Mouse (Mus musculus) liver, embryonic 12.5 days (tissue): ENCODE results near the gene Rnd1. TPM values are rescaled to one million over a fixed set of nuclear protein-coding genes. Genes with fewer than 3 reads are reported as not detected.

Source experiments
- ATAC-seq: fragments of 200-750 bp; cut with Nextera tagmentation; 2 replicates; pipeline ENCODE4 v1.8.0; 2017; ENCODE audit warnings: moderate number of reproducible peaks, mild to moderate bottlenecking, moderate library complexity
- H3K27ac ChIP-seq: fragments of 300-500 bp; sonication (generic); 2 replicates; pipeline ENCODE4 v1.5.1; 2016; ENCODE audit warnings: mild to moderate bottlenecking
- H3K27me3 ChIP-seq: fragments of 300-500 bp; sonication (generic); replicated peaks from 2 replicates; pipeline ENCODE4 v1.6.1; 2016; ENCODE audit warnings: mild to moderate bottlenecking, moderate library complexity
- H3K36me3 ChIP-seq: fragments of 300-500 bp; sonication (generic); 2 replicates; pipeline ENCODE4 v1.6.1; 2016; ENCODE audit warnings: mild to moderate bottlenecking, moderate library complexity
- H3K4me1 ChIP-seq: fragments of 300-500 bp; sonication (generic); 2 replicates; pipeline ENCODE4 v1.6.1; 2016
- H3K4me2 ChIP-seq: fragments of 300-500 bp; sonication (generic); 2 replicates; pipeline ENCODE4 v1.6.1; 2016; ENCODE audit warnings: mild to moderate bottlenecking, moderate library complexity
- H3K4me3 ChIP-seq: fragments of 300-500 bp; sonication (generic); 2 replicates; pipeline ENCODE4 v1.5.1; 2016; ENCODE audit warnings: mild to moderate bottlenecking, moderate library complexity
- H3K9ac ChIP-seq: fragments of 300-500 bp; sonication (generic); 2 replicates; pipeline ENCODE4 v1.6.1; 2016; ENCODE audit warnings: mild to moderate bottlenecking, moderate library complexity
- H3K9me3 ChIP-seq: fragments of 300-500 bp; sonication (generic); replicated peaks from 2 replicates; pipeline ENCODE4 v1.6.1; 2016; ENCODE audit warnings: mild to moderate bottlenecking, moderate library complexity
- WGBS: fragments of 180-500 bp; shearing (Covaris S2); methylation state at CpG from one replicate; pipeline ENCODE4 v1.1.7; 2016; ENCODE audit not compliant: insufficient replicate concordance; 5-methylcytosine and 5-hydroxymethylcytosine counted together
- polyA plus RNA-seq: library from polyadenylated mRNA; unstranded; fragments of >200 nt; fragmentation: Nextera tagmentation; extraction: Ambion mirVana; gene quantifications from 2 replicates; pipeline ENCODE4 v1.2.1, GENCODE M21; 2016

Rnd1 gene
- polyA plus RNA-seq, 1 experiment from 2014 or later: 0.50 TPM

DNA sequence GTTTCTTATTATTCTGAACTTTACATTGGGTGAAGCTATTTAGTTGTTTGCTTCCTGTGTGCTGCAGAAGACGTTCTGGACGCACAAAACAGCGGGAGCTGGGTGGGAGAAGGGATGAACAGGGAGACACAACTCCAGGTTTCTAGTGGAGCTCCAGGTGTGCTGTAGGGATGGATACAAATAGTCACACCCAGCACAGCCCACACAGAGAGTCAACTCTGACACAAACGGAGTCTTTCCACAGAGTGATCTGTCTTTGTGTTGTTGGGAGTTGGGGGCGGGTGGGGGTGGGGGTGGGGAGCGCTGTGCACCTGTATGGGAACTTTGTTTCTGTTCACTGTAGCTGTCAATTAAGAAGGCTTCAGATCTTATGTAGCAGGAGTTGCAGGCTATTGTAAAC lies 54.5 kb downstream of the Rnd1 start:
- H3K27me3 ChIP-seq: peaks cover 91% of the 10 kb centered on the region
- H3K27ac ChIP-seq: no peak overlapping the region
- WGBS: 24% methylated on average over 6 of the region's 6 CpGs
- H3K36me3 ChIP-seq: no peaks in the 10 kb centered on the region
- 0 out of 2 replicates have a peak, but pooled peaks cover 4% of the 10 kb centered on the region for H3K9me3 ChIP-seq
- H3K4me2 ChIP-seq: no peak overlapping the region
- no peak for ATAC-seq
- H3K9ac ChIP-seq: no peak overlapping the region
- no peak overlapping the region for H3K4me3 ChIP-seq
- H3K4me1 ChIP-seq: no peaks in the 10 kb centered on the region

DNA sequence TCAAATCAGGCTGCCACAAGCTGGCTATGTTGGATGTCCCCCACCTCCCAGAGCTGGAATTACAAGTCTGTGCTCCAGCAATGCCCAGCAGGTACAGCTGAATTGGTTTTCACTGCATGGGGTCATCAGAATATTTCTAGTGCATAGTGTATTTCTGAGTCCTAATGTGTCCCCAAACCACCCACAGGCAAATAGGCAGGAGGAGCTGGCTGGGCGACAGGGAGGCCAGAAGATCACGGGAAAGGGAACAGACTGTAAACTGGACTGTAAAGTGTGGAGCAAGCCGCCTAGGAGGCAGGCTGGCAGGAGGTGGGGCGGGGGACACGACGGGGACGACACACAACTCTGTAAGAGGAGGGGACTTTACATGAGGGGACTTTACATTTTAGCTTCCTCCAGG lies 55.1 kb downstream of the Rnd1 start:
- 9% methylated on average over 7 of the region's 7 CpGs for WGBS
- ATAC-seq: no peak
- Histone ChIP-seq H3K9me3 (0 out of 2 replicates have a peak, but pooled peaks cover 4% of the 10 kb centered on the region), H3K4me3 (no peak overlapping the region), H3K4me1 (0 out of 2 replicates have a peak, but pooled peaks cover 3% of the 10 kb centered on the region), H3K36me3 (no peaks in the 10 kb centered on the region), H3K27ac (no peak overlapping the region), H3K4me2 (no peak overlapping the region), H3K27me3 (peaks cover 85% of the 10 kb centered on the region), H3K9ac (no peak overlapping the region)

DNA sequence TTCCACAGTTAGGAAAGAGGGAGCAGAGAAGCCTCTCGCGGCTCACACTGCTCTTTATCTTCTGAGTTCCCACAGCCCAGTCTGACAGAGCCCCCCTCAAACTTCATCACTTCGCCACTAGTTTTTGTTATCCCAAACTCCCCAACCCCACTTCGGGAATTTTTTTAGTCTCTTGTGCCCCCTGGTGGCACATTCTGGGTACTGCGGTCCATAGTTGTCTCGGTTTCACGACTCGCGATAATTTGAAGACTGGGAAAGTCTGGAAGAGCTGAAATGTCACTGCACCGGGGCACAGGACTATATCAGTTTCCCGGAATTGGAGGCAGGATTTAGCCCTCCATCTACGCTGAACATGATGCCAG lies 60.1 kb downstream of the Rnd1 start:
- no peak overlapping the region for H3K27ac ChIP-seq
- peak; percentile 38; the same call in 1 of the 2 replicates for ATAC-seq
- H3K9ac ChIP-seq: no peak overlapping the region

DNA sequence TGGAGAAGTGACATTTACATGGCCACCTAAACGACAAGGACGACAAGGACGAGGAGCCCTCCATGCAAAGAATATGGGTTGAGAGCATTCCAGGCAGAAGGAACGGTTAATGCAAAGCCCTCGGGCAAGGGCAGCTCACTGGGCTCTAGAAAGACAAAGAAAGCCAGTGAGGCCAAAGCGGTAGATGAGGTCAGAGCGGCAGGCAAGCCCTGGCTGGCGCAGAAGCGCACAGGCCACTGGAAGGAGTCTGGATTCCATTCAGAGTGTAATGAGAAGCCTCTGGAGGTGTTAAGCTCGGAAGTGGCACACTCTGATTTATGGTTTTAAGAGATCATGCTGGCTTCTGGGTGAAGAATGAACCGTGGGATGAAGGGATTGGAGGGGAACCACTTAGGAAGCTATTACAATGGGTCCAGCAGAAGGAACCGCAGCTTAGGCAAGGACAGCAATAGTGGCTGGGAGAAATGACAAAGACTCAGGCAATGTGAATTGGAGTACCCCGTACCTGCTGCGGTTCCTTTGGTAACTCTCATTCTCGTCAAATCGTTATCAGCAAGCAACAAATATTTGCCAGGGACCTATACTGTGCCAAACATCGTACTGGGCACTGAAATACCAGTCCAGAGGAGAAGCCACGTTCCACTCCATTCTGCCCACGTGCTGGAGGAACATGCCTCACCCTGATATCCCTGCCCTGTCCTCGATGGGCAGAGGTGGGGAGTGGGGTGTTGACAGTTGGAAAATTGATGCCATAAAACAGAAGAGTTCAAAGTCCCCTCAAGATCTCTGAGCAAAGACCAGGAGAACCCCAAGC lies 60.7 kb downstream of the Rnd1 start:
- peaks cover 44% of the 10 kb centered on the region for H3K27me3 ChIP-seq
- peaks cover 6% of the 10 kb centered on the region; the same call in 1 of the 2 replicates for H3K4me1 ChIP-seq
- no peak overlapping the region for H3K9ac ChIP-seq
- no peaks in the 10 kb centered on the region for H3K9me3 ChIP-seq
- no peaks in the 10 kb centered on the region for H3K36me3 ChIP-seq
- H3K4me3 ChIP-seq: no peak overlapping the region
- peak; percentile 33; the same call in 1 of the 2 replicates for ATAC-seq
- H3K4me2 ChIP-seq: peak overlapping the region; percentile 49
- no peak overlapping the region for H3K27ac ChIP-seq
- WGBS: 46% methylated on average over 20 of the region's 20 CpGs

More for the DNA sequence above, 60.1 kb downstream of the Rnd1 start:
- Histone ChIP-seq H3K4me3 (no peak overlapping the region), H3K36me3 (no peaks in the 10 kb centered on the region), H3K4me1 (peaks cover 6% of the 10 kb centered on the region; the same call in 1 of the 2 replicates), H3K27me3 (peaks cover 48% of the 10 kb centered on the region), H3K9me3 (no peaks in the 10 kb centered on the region), H3K4me2 (peak overlapping the region; percentile 49)
- WGBS: 2% methylated on average over 12 of the region's 12 CpGs

DNA sequence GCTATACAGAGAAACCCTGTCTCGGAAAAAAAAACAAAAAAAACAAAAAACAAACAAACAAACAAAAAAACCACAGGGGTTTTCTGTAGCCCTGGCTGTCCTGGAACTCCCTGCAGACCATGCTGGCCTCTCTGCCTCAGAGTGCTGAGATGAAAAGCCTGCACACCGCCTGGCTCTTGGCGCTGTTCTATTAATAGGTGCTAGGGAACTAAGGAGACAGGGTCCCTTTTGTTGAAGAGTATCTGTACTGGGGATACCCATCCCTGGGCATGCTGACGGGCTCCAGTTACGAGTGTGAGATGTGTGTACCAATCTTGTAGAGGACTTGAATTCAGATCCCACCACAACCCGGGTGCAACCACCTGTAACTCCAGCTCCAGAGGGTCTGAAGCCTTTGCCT lies 61.5 kb downstream of the Rnd1 start:
- Histone ChIP-seq H3K27ac (no peak overlapping the region), H3K4me3 (no peak overlapping the region), H3K27me3 (peaks cover 37% of the 10 kb centered on the region), H3K36me3 (no peaks in the 10 kb centered on the region), H3K4me1 (peaks cover 6% of the 10 kb centered on the region; the same call in 1 of the 2 replicates), H3K9ac (no peak overlapping the region), H3K9me3 (no peaks in the 10 kb centered on the region), H3K4me2 (no peak overlapping the region)
- 63% methylated on average over 6 of the region's 6 CpGs for WGBS
- no peak for ATAC-seq

DNA sequence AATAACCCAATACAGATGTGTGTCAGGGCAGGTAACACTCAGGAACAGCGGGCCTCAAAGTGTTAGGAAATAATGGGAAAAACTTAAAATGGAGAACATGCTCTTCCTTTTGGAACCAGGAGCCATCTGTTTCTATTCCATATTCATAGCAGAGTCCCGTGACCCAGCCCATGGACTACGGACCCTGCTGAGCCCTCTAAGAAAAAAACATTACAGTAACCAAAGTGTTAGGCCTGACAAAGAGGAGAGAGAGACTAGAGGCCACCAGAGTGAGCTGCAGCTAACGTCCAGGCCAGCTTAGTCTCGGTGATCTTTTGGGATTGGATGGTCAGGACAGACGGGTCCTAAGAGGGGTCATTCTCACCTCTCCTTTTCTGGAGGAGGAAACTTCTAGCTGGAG lies 62.3 kb downstream of the Rnd1 start:
- no peak for ATAC-seq
- Histone ChIP-seq H3K4me1 (peaks cover 12% of the 10 kb centered on the region), H3K4me3 (no peak overlapping the region), H3K4me2 (no peak overlapping the region), H3K9ac (no peak overlapping the region), H3K9me3 (no peaks in the 10 kb centered on the region), H3K27ac (no peak overlapping the region), H3K36me3 (no peaks in the 10 kb centered on the region), H3K27me3 (peaks cover 34% of the 10 kb centered on the region)
- 69% methylated on average over 6 of the region's 6 CpGs for WGBS

DNA sequence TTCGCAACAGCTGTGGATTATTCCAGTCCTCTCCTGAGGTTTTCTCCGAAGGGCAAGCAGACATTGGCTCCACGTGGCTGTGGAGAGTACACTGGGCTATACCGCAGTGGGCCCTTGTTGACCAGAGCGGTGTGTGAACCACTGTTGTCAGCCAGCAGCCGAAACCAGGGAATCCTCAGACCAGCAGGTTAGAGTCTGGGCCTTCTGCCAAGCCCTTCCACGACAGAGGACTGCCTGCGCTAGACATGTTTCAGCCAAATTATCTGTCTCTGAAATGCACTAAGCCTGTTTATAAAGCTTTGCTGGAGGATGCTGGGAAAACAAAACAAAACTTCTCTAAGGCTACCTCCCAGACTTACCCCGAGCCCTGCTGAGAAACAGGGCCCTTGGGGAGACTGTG lies 62.7 kb downstream of the Rnd1 start:
- WGBS: 72% methylated on average over 9 of the region's 9 CpGs
- H3K4me1 ChIP-seq: peaks cover 16% of the 10 kb centered on the region
- no peak overlapping the region for H3K27ac ChIP-seq
- no peak overlapping the region for H3K9ac ChIP-seq
- no peak for ATAC-seq
- no peak overlapping the region for H3K4me3 ChIP-seq
- no peak overlapping the region for H3K4me2 ChIP-seq
- H3K36me3 ChIP-seq: no peaks in the 10 kb centered on the region
- no peaks in the 10 kb centered on the region for H3K9me3 ChIP-seq
- H3K27me3 ChIP-seq: peaks cover 34% of the 10 kb centered on the region

Other genes with a start within 250 kb of the Rnd1 start
- not detected in 2 replicates for gene Olfr282, start 246.2 kb downstream of the Rnd1 start, polyA plus RNA-seq
- gene Olfr281, start 224.9 kb downstream of the Rnd1 start, polyA plus RNA-seq: not detected in 2 replicates
- not detected in 2 replicates for gene OR5BS1P, start 207.6 kb downstream of the Rnd1 start, polyA plus RNA-seq
- gene Lalba, start 194.7 kb downstream of the Rnd1 start, polyA plus RNA-seq: not detected in 2 replicates
- gene Olfr279, start 185.1 kb downstream of the Rnd1 start, polyA plus RNA-seq: not detected in 2 replicates
- gene Kansl2, start 143.2 kb downstream of the Rnd1 start, polyA plus RNA-seq: 78.4 and 78.5 TPM in 2 replicates
- gene Ccnt1, start 106.5 kb downstream of the Rnd1 start, polyA plus RNA-seq: 34.4 and 35.5 TPM in 2 replicates
- gene 4930415O20Rik, start 106.5 kb downstream of the Rnd1 start, polyA plus RNA-seq: not detected in 2 replicates
- 9.7 and 10.2 TPM in 2 replicates for gene Adcy6, start 67.4 kb downstream of the Rnd1 start, polyA plus RNA-seq
- gene Cacnb3, start 46.6 kb downstream of the Rnd1 start, polyA plus RNA-seq: 3.8 and 4.9 TPM in 2 replicates
- 15.9 and 16.2 TPM in 2 replicates for gene Ddx23, start 14.6 kb downstream of the Rnd1 start, polyA plus RNA-seq
- gene Ccdc65, start 30.7 kb upstream of the Rnd1 start, polyA plus RNA-seq: 0.06 TPM in 1 of 2 replicates, not detected in the other
- 83.5 and 90.2 TPM in 2 replicates for gene Fkbp11, start 50.7 kb upstream of the Rnd1 start, polyA plus RNA-seq
- gene Arf3, start 85.8 kb upstream of the Rnd1 start, polyA plus RNA-seq: 22.4 TPM in 2 replicates
- not detected in 2 replicates for gene Wnt10b, start 100.7 kb upstream of the Rnd1 start, polyA plus RNA-seq
- not detected in 2 replicates for gene Wnt1, start 112.4 kb upstream of the Rnd1 start, polyA plus RNA-seq
- gene Ddn, start 132.0 kb upstream of the Rnd1 start, polyA plus RNA-seq: not detected in 2 replicates
- gene Prkag1, start 154.1 kb upstream of the Rnd1 start, polyA plus RNA-seq: 114 TPM in 2 replicates
- gene Kmt2d, start 193.7 kb upstream of the Rnd1 start, polyA plus RNA-seq: 7.0 TPM in 2 replicates
- gene Rhebl1, start 217.1 kb upstream of the Rnd1 start, polyA plus RNA-seq: 4.9 TPM in 2 replicates
- gene Dhh, start 221.1 kb upstream of the Rnd1 start, polyA plus RNA-seq: 0.25 and 0.32 TPM in 2 replicates
- gene Lmbr1l, start 240.8 kb upstream of the Rnd1 start, polyA plus RNA-seq: 4.4 and 4.6 TPM in 2 replicates